Mouse (Mus musculus): ENCODE data around the gene Agmat.

DNA sequence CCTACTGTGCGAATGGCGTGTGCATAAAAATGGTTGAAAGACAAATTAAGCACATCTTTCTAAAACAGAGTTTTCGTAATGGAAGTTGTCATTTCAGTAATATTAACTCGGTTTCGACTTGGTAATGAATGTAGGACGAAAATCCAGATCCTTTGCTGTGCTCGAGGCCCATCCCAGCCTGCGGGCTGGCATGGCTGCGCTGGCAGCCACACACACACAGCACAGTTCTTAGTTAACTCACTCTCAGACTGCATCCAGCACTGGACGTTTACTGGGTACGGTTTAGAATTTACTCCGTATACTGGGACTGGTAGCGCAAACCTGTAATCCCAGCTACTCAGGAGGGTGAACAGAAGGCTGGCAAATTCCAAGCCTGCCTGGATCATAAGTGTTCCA lies 22.8 kb upstream of the Agmat start:
- no peak; the same call in 1 of the 2 replicates for TF ChIP-seq CTCF (IDR thresholded peaks at IDR 0.05; ENCODE audit: extremely low read depth, insufficient read length, insufficient replicate concordance, low read depth, low read length)
- TF ChIP-seq POLR2A (IDR thresholded peaks at IDR 0.05; ENCODE audit: low read depth, low read length), result no peak

All from small intestine, adult 2 months (tissue).